Mouse (Mus musculus): ENCODE results near the gene Dll1. TPM values are rescaled to one million over a fixed set of nuclear protein-coding genes. Genes with fewer than 3 reads are reported as not detected.

The Dll1 gene
- polyA plus RNA-seq, 1 experiment: 0.78 TPM

- TF ChIP-seq CTCF (IDR thresholded peaks at IDR 0.05; ENCODE audit: control insufficient read depth, insufficient read depth, insufficient replicate concordance, low read depth, low read length) (no peak), POLR2A (IDR thresholded peaks at IDR 0.05; ENCODE audit: control insufficient read depth, low read depth, low read length) (no peak)
- Histone ChIP-seq H3K27ac (ENCODE audit: control insufficient read depth, insufficient read depth, low read depth, low read length) (no peak overlapping the region), H3K27me3 (ENCODE audit: control insufficient read depth, insufficient read depth, low read length) (no peaks in the 10 kb centered on the region), H3K36me3 (ENCODE audit: control insufficient read depth, insufficient read depth, low read length) (no peaks in the 10 kb centered on the region), H3K4me1 (ENCODE audit: control insufficient read depth, insufficient read depth, low read length) (no peaks in the 10 kb centered on the region), H3K4me3 (ENCODE audit: control insufficient read depth, low read depth, low read length) (no peak overlapping the region)
Observed at GRCm38 (mm10) chr17:15354006-15354405, 22.7 kb downstream of the Dll1 start.

DNA sequence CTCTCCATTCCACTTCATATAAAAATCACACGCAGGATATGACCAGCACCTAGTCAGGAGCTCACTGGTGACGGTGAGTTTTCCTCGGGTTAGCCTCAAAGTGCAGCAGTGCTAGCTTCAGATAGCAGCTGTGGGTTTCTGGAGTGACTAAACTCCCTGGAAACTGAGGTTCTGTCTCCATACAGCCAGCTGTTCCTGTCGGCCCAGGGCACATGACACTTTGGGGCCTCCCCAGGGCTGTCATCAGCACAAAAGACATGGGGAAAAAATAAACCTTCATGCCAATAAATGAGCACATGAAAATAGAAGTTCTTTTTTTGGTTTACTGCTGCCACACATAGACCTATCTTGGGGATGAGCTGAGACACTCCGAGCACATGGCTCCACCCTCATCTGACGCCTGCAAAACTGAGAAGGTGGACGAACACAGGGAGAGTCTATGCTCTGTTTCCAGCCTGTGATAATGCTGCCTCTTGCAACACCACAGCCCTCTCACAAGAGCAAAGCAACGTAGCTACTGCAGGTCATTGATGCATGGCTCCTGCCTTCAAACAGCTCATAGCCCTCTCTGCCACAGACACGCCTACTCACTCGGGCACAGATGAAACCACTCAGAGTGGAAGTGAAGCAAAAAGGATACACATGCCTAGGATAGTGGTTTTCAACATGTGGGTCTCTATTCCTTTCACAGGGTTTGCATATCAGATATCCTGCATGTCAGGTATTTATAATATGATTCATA is 23.6 kb downstream of the Dll1 start:
- Histone ChIP-seq H3K27me3 (ENCODE audit: control insufficient read depth, insufficient read depth, low read length) (no peaks in the 10 kb centered on the region), H3K4me1 (ENCODE audit: control insufficient read depth, insufficient read depth, low read length) (no peaks in the 10 kb centered on the region), H3K4me3 (ENCODE audit: control insufficient read depth, low read depth, low read length) (no peak overlapping the region), H3K27ac (ENCODE audit: control insufficient read depth, insufficient read depth, low read depth, low read length) (no peak overlapping the region), H3K36me3 (ENCODE audit: control insufficient read depth, insufficient read depth, low read length) (no peaks in the 10 kb centered on the region)
- TF ChIP-seq POLR2A (IDR thresholded peaks at IDR 0.05; ENCODE audit: control insufficient read depth, low read depth, low read length) (no peak), CTCF (IDR thresholded peaks at IDR 0.05; ENCODE audit: control insufficient read depth, insufficient read depth, insufficient replicate concordance, low read depth, low read length) (no peak)

- Histone ChIP-seq H3K27me3 (ENCODE audit: control insufficient read depth, insufficient read depth, low read length) (no peaks in the 10 kb centered on the region), H3K4me1 (ENCODE audit: control insufficient read depth, insufficient read depth, low read length) (no peaks in the 10 kb centered on the region), H3K27ac (ENCODE audit: control insufficient read depth, insufficient read depth, low read depth, low read length) (no peak overlapping the region), H3K36me3 (ENCODE audit: control insufficient read depth, insufficient read depth, low read length) (no peaks in the 10 kb centered on the region), H3K4me3 (ENCODE audit: control insufficient read depth, low read depth, low read length) (no peak overlapping the region)
- TF ChIP-seq POLR2A (IDR thresholded peaks at IDR 0.05; ENCODE audit: control insufficient read depth, low read depth, low read length) (no peak), CTCF (IDR thresholded peaks at IDR 0.05; ENCODE audit: control insufficient read depth, insufficient read depth, insufficient replicate concordance, low read depth, low read length) (no peak)
Observed at GRCm38 (mm10) chr17:15350152-15350551, 26.5 kb downstream of the Dll1 start.

- H3K36me3 ChIP-seq (ENCODE audit: control insufficient read depth, insufficient read depth, low read length): no peaks in the 10 kb centered on the region
- TF ChIP-seq POLR2A (IDR thresholded peaks at IDR 0.05; ENCODE audit: control insufficient read depth, low read depth, low read length) (no peak), CTCF (IDR thresholded peaks at IDR 0.05; ENCODE audit: control insufficient read depth, insufficient read depth, insufficient replicate concordance, low read depth, low read length) (no peak)
- no peaks in the 10 kb centered on the region; the same call in 1 of the 2 replicates for H3K4me1 ChIP-seq (ENCODE audit: control insufficient read depth, insufficient read depth, low read length)
- no peak overlapping the region for H3K27ac ChIP-seq (ENCODE audit: control insufficient read depth, insufficient read depth, low read depth, low read length)
- no peaks in the 10 kb centered on the region for H3K27me3 ChIP-seq (ENCODE audit: control insufficient read depth, insufficient read depth, low read length)
- H3K4me3 ChIP-seq (ENCODE audit: control insufficient read depth, low read depth, low read length): no peak overlapping the region
Observed at GRCm38 (mm10) chr17:15343071-15343822, 33.4 kb downstream of the Dll1 start.

GRCm38 (mm10) chr17:15337906-15338305 is 38.8 kb downstream of the Dll1 start:
- Histone ChIP-seq H3K27ac (ENCODE audit: control insufficient read depth, insufficient read depth, low read depth, low read length) (no peak overlapping the region), H3K4me1 (ENCODE audit: control insufficient read depth, insufficient read depth, low read length) (no peaks in the 10 kb centered on the region; the same call in 1 of the 2 replicates), H3K4me3 (ENCODE audit: control insufficient read depth, low read depth, low read length) (no peak overlapping the region), H3K36me3 (ENCODE audit: control insufficient read depth, insufficient read depth, low read length) (no peaks in the 10 kb centered on the region), H3K27me3 (ENCODE audit: control insufficient read depth, insufficient read depth, low read length) (no peaks in the 10 kb centered on the region)
- TF ChIP-seq POLR2A (IDR thresholded peaks at IDR 0.05; ENCODE audit: control insufficient read depth, low read depth, low read length) (no peak), CTCF (IDR thresholded peaks at IDR 0.05; ENCODE audit: control insufficient read depth, insufficient read depth, insufficient replicate concordance, low read depth, low read length) (no peak)

- TF ChIP-seq POLR2A (IDR thresholded peaks at IDR 0.05; ENCODE audit: control insufficient read depth, low read depth, low read length): no peak
- no peak for TF ChIP-seq CTCF (IDR thresholded peaks at IDR 0.05; ENCODE audit: control insufficient read depth, insufficient read depth, insufficient replicate concordance, low read depth, low read length)
- no peaks in the 10 kb centered on the region for H3K36me3 ChIP-seq (ENCODE audit: control insufficient read depth, insufficient read depth, low read length)
- H3K27ac ChIP-seq (ENCODE audit: control insufficient read depth, insufficient read depth, low read depth, low read length): no peak overlapping the region
- no peak overlapping the region for H3K4me3 ChIP-seq (ENCODE audit: control insufficient read depth, low read depth, low read length)
- H3K4me1 ChIP-seq (ENCODE audit: control insufficient read depth, insufficient read depth, low read length): no peaks in the 10 kb centered on the region; the same call in 1 of the 2 replicates
- no peaks in the 10 kb centered on the region for H3K27me3 ChIP-seq (ENCODE audit: control insufficient read depth, insufficient read depth, low read length)
Observed at GRCm38 (mm10) chr17:15329740-15330318, 46.8 kb downstream of the Dll1 start.

DNA sequence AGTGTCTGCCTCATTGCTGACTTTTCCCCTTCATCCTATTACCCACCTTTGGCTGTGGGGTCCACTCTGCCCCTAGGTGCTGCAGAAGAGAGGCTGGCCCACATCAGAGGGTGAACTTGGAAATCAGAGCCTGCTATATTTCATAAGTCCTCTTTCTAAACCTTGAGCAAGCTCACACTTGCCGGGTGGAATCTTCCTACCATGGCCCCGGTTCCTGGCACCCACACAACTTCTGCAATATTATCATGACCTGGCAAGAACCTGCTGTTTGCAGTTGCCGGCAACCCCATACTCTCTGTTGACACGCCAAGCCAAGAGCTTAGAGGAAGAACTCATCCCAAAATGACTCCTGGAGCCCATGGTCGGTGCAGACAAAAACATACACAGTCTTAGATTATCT is 49.6 kb downstream of the Dll1 start:
- H3K27ac ChIP-seq (ENCODE audit: control insufficient read depth, insufficient read depth, low read depth, low read length): no peak overlapping the region
- no peak for TF ChIP-seq CTCF (IDR thresholded peaks at IDR 0.05; ENCODE audit: control insufficient read depth, insufficient read depth, insufficient replicate concordance, low read depth, low read length)
- TF ChIP-seq POLR2A (IDR thresholded peaks at IDR 0.05; ENCODE audit: control insufficient read depth, low read depth, low read length): no peak
- H3K4me3 ChIP-seq (ENCODE audit: control insufficient read depth, low read depth, low read length): no peak overlapping the region
- no peaks in the 10 kb centered on the region for H3K36me3 ChIP-seq (ENCODE audit: control insufficient read depth, insufficient read depth, low read length)
- no peaks in the 10 kb centered on the region for H3K27me3 ChIP-seq (ENCODE audit: control insufficient read depth, insufficient read depth, low read length)
- H3K4me1 ChIP-seq (ENCODE audit: control insufficient read depth, insufficient read depth, low read length): no peaks in the 10 kb centered on the region; the same call in 1 of the 2 replicates

Data from testis, adult 2 months (tissue).